Mouse (Mus musculus) E14TG2a.4 (cell line): ENCODE measurements around the gene Dpysl5.
"Not testable (repeated sequence)": the region's sequence is repeated elsewhere in the genome, so short reads cannot be mapped to it uniquely, and the experiment has no call there.

ENCODE experiments used
- H3K27me3 ChIP-seq: 2 replicates; pipeline ENCODE4 v1.6.1; 2014; ENCODE audit warnings: low read length, control low read depth; ENCODE audit not compliant: insufficient read depth
- H3K36me3 ChIP-seq: 2 replicates; pipeline ENCODE4 v1.6.1; 2014; ENCODE audit warnings: low read length, control low read depth; ENCODE audit not compliant: insufficient read depth
- H3K4me1 ChIP-seq: replicated peaks from 2 replicates; pipeline ENCODE4 v1.6.1; 2014; ENCODE audit warnings: low read depth, low read length, control low read depth
- H3K4me3 ChIP-seq: replicated peaks from 2 replicates; pipeline ENCODE4 v1.5.1; 2014; ENCODE audit warnings: mild to moderate bottlenecking, low read length
- H3K9me3 ChIP-seq: 2 replicates; pipeline ENCODE4 v1.6.1; 2014; ENCODE audit warnings: low read length, control low read depth
- CTCF ChIP-seq: conservative IDR thresholded peaks from 2 replicates; pipeline ENCODE4 v1.5.1; 2014; ENCODE audit warnings: low read length
- NANOG ChIP-seq: IDR thresholded peaks from 2 replicates; pipeline ENCODE4 v1.6.1; 2014; ENCODE audit warnings: borderline replicate concordance, low read length, mixed read lengths
- POU5F1 ChIP-seq: IDR thresholded peaks from 2 replicates; pipeline ENCODE4 v1.6.1; 2014; ENCODE audit warnings: low read length, borderline replicate concordance

Dpysl5 gene

DNA sequence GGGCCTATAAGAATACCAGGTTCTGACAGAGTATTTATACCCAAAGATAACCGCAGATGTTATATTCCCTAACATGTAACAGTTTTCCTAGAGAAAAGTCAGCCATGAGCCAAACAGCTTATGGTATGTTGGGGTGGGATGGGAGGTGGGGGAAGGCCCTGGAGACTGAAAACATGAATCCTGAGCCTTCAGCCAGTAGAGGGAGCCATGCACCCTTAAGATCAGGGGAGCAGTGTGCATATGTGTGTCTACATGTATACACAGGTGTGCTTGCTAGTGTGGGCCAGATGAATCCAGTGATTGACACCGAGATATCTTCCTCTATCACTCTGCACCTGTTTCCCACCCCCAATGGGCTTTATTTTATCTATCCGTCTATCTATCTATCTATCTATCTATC is 24.6 kb upstream of the Dpysl5 start:
- Histone ChIP-seq H3K27me3 (no peaks in the 10 kb centered on the region), H3K9me3 (no peaks in the 10 kb centered on the region), H3K4me3 (no peak overlapping the region), H3K4me1 (no peaks in the 10 kb centered on the region; the same call in 1 of the 2 replicates), H3K36me3 (no peaks in the 10 kb centered on the region)
- TF ChIP-seq CTCF (peak; percentile 39), NANOG (no peak)

DNA sequence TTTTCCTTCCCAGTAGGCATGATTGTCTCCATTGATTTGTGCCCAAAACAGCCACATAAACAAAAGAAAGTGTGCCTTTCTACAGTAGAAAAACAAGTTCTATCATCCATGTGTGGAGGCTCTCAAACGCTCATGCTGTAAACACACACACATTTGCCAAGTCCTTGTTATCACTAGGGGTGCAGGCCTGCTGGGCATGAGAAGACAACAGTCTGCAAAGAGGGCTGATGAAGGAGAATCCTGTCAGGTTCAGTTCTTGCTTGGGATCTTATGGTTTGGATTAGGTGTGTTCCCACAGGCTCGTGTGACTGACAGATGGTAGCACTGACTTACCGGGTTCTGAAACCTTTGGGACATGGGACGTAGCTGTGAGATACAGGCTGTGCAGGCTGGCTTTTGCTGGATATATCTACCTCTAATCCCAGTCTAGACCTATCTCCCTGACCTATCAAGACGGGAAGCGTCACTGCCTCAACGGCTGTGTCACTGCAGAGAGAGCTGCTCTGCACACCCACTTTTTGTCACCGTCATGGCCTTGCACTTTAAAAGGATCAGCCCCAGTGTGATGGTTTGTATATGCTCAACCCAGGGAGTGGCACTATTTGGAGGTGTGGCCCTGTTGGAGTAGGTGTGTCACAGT is 10.9 kb upstream of the Dpysl5 start:
- Histone ChIP-seq H3K4me1 (peaks cover 5% of the 10 kb centered on the region; the same call in 1 of the 2 replicates), H3K9me3 (peaks cover 39% of the 10 kb centered on the region), H3K4me3 (no peak overlapping the region), H3K36me3 (no peaks in the 10 kb centered on the region), H3K27me3 (0 out of 2 replicates have a peak, but pooled peaks cover 12% of the 10 kb centered on the region)
- TF ChIP-seq CTCF, result no peak
- no peak for TF ChIP-seq POU5F1
- TF ChIP-seq NANOG, result no peak

DNA sequence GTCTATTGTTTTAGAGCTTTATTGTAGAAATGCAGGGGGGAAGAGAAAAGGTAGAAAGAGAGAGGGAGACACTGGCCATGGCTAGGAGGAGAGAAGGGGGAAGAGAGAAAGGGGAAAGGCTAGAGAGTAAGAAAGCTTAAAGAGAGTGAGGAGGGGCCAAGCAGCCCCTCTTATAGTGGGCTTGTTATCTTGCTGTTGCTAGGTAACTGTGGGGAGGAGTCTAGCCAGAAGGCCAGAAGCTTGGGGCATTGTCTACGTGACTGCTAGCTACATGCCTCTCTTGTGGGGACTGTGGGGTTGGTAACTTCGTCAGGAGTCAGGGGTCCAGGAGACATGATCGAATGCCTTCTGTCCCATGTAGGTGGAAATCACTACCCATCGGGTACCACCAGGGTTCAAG is 10.0 kb upstream of the Dpysl5 start:
- not testable (repeated sequence) for H3K36me3 ChIP-seq, H3K4me1 ChIP-seq, H3K4me3 ChIP-seq
- Histone ChIP-seq H3K9me3 (peaks cover 34% of the 10 kb centered on the region), H3K27me3 (0 out of 2 replicates have a peak, but pooled peaks cover 12% of the 10 kb centered on the region)

DNA sequence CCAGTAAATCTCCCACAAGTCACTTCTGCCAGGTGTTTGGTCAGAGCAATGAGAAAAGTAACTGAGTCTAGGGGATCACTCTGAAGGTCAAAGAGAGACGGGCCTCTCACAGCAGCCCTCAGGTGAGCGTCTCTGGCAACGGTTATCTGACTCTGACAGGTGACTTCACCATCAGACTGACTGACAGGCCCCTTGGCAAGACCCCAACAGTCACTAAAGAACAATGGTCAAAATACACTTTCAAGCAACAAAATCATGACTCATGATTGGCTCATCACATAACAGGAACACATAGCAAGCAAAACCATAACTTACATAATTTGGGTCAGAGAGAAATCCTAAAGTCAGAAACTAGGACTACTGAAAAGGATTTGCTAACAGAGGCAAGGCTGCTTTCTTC is 9.5 kb upstream of the Dpysl5 start:
- TF ChIP-seq POU5F1 (no peak), NANOG (no peak), CTCF (no peak)
- Histone ChIP-seq H3K9me3 (peaks cover 29% of the 10 kb centered on the region), H3K27me3 (0 out of 2 replicates have a peak, but pooled peaks cover 13% of the 10 kb centered on the region), H3K4me1 (peaks cover 5% of the 10 kb centered on the region; the same call in 1 of the 2 replicates), H3K36me3 (no peaks in the 10 kb centered on the region), H3K4me3 (no peak overlapping the region)

DNA sequence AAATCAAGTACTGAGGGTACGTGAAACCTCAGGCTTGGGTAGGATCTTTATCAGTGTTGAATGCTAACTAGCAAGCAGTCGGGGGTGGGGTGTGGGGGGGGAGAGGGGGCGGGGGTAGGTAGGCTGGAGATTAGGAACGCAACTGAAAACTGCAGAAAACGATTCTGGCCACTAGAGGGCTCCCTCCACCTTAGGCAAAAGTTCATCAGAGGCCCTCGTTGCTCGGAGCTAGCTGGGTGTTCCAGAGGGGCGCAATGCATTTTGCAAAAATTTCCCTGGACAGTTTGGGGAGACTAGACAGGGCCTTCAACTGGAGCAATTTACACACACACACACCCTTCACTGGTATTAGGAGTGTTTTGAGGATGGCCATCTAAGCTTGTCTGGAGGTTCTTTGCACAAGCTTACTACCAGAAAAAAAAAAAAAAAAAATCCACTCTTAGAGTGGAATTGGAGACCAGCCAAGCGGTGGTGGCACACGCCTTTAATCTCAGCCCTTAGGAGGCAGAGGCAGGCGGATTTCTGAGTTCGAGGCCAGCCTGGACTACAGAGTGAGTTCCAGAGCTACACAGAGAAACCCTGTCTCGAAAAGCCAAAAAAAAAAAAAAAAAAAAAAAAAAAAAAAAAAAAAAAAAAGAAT is 1.5 kb upstream of the Dpysl5 start:
- H3K4me3 ChIP-seq, result no peak overlapping the region
- TF ChIP-seq CTCF (peak; percentile 27; the same call in 1 of the 2 replicates), NANOG (no peak)
- H3K36me3 ChIP-seq, result no peaks in the 10 kb centered on the region
- H3K4me1 ChIP-seq, result peaks cover 40% of the 10 kb centered on the region
- H3K27me3 ChIP-seq, result peaks cover 68% of the 10 kb centered on the region
- H3K9me3 ChIP-seq, result no peaks in the 10 kb centered on the region

DNA sequence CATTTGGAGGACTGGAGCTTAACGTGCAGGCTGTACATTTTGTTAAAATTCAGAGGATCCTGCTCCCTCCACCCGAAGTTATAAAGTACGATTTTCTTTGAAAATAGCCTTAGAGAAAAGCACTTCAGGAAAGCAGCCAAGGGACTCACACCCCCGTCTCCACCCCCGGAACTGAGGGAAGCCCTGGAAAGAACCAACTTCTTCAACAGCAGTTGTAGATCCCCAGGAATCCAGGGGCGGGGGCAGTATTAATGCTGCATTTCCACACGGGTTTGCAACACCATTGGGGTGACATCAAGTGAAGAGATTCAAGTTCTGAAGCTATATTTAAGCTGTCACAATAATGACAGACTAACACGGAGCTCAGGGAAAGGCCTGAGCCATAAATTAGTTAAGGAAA is 878 bp upstream of the Dpysl5 start:
- TF ChIP-seq POU5F1 (no peak), NANOG (no peak), CTCF (no peak)
- Histone ChIP-seq H3K4me1 (peaks cover 40% of the 10 kb centered on the region), H3K4me3 (0 out of 2 replicates have a peak overlapping the region, but pooled peaks have one; percentile 81), H3K27me3 (peaks cover 71% of the 10 kb centered on the region), H3K9me3 (no peaks in the 10 kb centered on the region), H3K36me3 (no peaks in the 10 kb centered on the region)

DNA sequence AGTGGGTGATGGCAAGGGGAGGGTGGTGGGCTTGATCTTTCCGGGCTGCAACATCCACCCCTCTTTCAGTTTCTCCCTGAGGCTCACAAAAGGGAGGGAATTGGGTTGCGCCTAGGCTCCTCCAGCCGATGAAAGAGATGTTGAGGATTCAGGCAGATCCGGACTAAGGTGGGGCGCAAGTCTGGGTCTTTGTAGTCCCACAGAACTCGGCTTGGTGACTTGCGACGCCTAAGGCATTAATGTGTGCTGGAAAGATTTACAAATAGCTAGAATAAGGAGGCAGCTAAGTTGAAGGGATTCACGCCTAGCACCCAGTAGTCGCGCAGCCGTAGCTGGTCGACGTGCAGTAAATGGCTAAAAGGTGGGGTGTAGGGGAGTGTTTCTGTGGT is 632 bp downstream of the Dpysl5 start:
- no peaks in the 10 kb centered on the region for H3K36me3 ChIP-seq
- no peaks in the 10 kb centered on the region for H3K9me3 ChIP-seq
- H3K4me3 ChIP-seq, result peak overlapping the region; percentile 81
- H3K4me1 ChIP-seq, result peaks cover 40% of the 10 kb centered on the region
- H3K27me3 ChIP-seq, result peaks cover 75% of the 10 kb centered on the region
- TF ChIP-seq CTCF (no peak), POU5F1 (no peak), NANOG (no peak)

DNA sequence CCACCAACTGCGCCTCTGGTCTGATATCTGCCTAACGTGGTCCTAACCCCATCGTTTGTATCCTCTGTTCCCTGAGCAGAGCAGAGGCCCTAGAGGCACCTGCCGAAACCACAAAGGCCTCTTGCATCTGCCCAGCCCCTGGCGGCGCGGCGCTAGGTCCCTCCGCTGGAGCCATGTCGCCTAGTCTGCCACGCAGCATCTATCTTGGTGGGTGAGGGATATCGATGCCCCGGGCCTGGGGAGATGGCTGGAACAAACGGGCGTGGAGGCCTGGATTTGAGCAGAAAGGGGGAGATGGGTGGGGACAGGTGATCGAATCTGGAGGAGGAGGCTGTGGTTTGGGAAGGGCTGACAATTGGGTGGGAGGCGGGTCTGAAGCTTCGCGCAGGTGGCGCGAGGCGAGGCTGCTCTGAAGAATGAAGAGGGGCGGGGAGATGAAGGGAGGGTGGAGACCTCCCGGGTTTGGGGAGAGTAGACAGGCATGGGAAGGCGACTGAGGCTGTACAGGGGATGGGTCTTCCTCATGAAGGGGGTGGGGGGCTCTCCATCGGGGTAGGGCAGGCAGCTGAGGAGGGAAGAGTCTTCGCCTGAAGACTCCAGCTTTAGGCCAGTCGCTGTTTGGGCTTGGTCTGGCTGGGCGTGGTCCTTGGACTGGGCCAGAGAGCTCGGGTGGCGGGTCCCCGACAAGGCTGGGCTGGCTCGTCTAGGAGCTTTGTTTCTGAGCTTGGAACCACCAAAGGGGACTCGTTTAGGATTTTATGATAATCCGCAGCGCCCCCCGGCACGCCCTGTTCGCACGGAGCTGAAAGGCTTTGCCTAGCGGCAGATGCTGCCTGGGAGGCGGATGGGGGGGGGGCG is 1.3 kb downstream of the Dpysl5 start:
- TF ChIP-seq POU5F1 (no peak), CTCF (no peak), NANOG (no peak)
- Histone ChIP-seq H3K4me1 (peaks cover 40% of the 10 kb centered on the region), H3K27me3 (peaks cover 73% of the 10 kb centered on the region), H3K9me3 (no peaks in the 10 kb centered on the region), H3K36me3 (no peaks in the 10 kb centered on the region), H3K4me3 (peak overlapping the region; percentile 81)
